Mouse (Mus musculus): ENCODE results near the gene Blm. TPM values are rescaled to one million over a fixed set of nuclear protein-coding genes. Genes with fewer than 3 reads are reported as not detected.
A peak's percentile ranks its signal among the peaks of the same experiment; 100 is the strongest.

The Blm gene
- polyA plus RNA-seq, 1 experiment from 2014 or later: 35.6 TPM

- DNase-seq (ENCODE audit: low spot score): no peak
- WGBS: 80% methylated on average over 10 of the region's 10 CpGs
- Histone ChIP-seq H3K27me3 (ENCODE audit: insufficient read depth, poor library complexity, severe bottlenecking) (no peaks in the 10 kb centered on the region), H3K9me3 (no peaks in the 10 kb centered on the region), H3K4me3 (no peak overlapping the region), H3K4me1 (peaks cover 69% of the 10 kb centered on the region), H3K36me3 (no peaks in the 10 kb centered on the region), H3K27ac (peak overlapping the region; percentile 63; the same call in 1 of the 2 replicates)
These were observed 95.0 kb downstream of the Blm start for GRCm38 (mm10) chr7:80439789-80440488.

DNA sequence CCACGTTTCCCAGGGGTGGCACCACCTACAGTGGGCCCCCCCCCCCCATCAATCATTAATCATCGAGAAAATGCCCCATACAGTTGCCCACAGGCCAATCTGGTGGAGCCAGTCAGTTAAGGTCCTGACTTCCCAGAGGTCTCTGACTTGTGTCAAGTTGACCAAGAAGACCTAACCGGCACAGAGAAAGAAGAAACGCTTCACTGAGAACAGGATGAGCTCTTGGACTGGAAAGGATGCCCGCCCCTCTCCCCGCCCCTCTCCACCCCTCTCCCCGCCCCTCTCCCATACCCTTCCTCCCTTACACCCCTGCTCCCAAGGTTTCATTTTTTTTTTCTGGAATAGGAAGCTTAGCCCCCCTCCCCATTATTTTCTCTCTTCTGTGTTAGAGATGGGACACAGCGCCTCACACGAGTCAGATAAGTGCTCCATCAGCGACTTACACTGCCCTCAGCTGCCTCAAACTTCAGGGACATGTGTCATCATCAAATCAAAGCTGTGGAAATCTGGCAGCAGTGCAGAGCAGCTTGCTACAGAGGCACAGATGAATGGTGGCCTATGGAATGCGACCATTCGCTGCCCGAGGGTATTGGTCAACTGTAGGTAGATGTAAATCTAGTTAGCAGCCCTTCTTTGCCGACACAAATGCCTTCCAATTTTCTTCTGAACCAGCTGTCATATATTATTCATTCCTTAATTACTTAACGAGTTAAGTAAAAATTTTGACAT, 95.7 kb downstream of the Blm start:
- Histone ChIP-seq H3K36me3 (no peaks in the 10 kb centered on the region), H3K4me3 (peak overlapping the region; percentile 13; the same call in 1 of the 2 replicates), H3K27me3 (ENCODE audit: insufficient read depth, poor library complexity, severe bottlenecking) (no peaks in the 10 kb centered on the region), H3K4me1 (peaks cover 66% of the 10 kb centered on the region), H3K27ac (peak overlapping the region; percentile 69; the same call in 1 of the 2 replicates), H3K9me3 (no peaks in the 10 kb centered on the region)
- DNase-seq (ENCODE audit: low spot score): no peak
- WGBS: 29% methylated on average over 13 of the region's 15 CpGs

GRCm38 (mm10) chr7:80436571-80436970, 98.3 kb downstream of the Blm start:
- H3K4me1 ChIP-seq: peaks cover 56% of the 10 kb centered on the region
- H3K27me3 ChIP-seq (ENCODE audit: insufficient read depth, poor library complexity, severe bottlenecking): no peaks in the 10 kb centered on the region

DNA sequence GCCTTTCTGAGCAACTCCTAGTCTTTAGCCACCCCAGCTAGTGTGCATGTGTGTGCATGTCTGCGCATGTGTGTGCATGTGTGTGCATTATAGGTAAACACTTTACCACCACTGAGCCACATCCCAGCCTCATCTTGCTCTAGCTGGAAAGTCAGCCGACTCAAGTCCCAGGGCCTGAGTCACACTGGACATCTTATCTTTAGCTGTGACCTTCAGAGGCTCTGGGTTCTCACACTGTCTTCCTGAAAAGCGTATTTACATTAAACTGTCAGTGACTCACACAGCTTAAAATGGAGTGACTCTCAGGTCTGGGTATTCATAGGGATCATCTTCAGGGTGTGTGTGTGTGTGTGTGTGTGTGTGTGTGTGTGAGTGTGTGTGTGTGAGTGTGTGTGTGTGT, 99.3 kb downstream of the Blm start:
- WGBS: 35% methylated on average over 3 of the region's 3 CpGs
- H3K4me1 ChIP-seq: peaks cover 52% of the 10 kb centered on the region
- H3K36me3 ChIP-seq: no peaks in the 10 kb centered on the region
- H3K27me3 ChIP-seq (ENCODE audit: insufficient read depth, poor library complexity, severe bottlenecking): no peaks in the 10 kb centered on the region
- H3K9me3 ChIP-seq: no peaks in the 10 kb centered on the region
- peak overlapping the region; percentile 84 for H3K27ac ChIP-seq
- DNase-seq (ENCODE audit: low spot score): no peak
- no peak overlapping the region for H3K4me3 ChIP-seq

More at GRCm38 (mm10) chr7:80436571-80436970, 98.3 kb downstream of the Blm start:
- Histone ChIP-seq H3K4me3 (no peak overlapping the region), H3K27ac (no peak overlapping the region; the same call in 1 of the 2 replicates), H3K9me3 (no peaks in the 10 kb centered on the region), H3K36me3 (no peaks in the 10 kb centered on the region)
- WGBS: 85% methylated on average over 7 of the region's 7 CpGs
- DNase-seq (ENCODE audit: low spot score): no peak

GRCm38 (mm10) chr7:80429661-80430060, 105.3 kb downstream of the Blm start:
- no peak for DNase-seq (ENCODE audit: low spot score)
- H3K4me3 ChIP-seq: no peak overlapping the region
- peaks cover 19% of the 10 kb centered on the region for H3K4me1 ChIP-seq
- WGBS: 92% methylated on average over 12 of the region's 12 CpGs
- H3K27me3 ChIP-seq (ENCODE audit: insufficient read depth, poor library complexity, severe bottlenecking): no peaks in the 10 kb centered on the region
- no peaks in the 10 kb centered on the region for H3K36me3 ChIP-seq
- no peak overlapping the region for H3K27ac ChIP-seq
- H3K9me3 ChIP-seq: no peaks in the 10 kb centered on the region

DNA sequence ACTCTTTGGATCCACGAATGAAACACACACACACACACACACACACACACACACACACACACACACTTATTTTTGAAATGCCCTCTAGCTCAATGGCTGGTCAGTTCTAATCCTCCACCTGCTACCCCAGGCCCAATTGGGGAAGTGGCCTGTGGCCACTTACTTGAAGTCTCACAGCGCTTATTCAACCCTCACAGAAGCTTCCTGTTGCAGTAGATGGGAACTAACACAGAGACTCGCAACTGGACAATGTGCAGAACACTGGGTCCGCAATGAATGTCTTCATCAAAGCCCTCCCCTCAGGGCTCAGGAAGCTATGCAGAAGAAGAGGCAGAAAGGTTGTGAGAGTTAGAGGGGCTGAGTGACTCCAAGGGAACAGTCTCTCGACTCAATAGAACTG, 107.2 kb downstream of the Blm start:
- no peak for DNase-seq (ENCODE audit: low spot score)
- H3K27ac ChIP-seq: no peak overlapping the region
- H3K9me3 ChIP-seq: no peaks in the 10 kb centered on the region
- WGBS: 72% methylated on average over 5 of the region's 5 CpGs
- H3K4me3 ChIP-seq: no peak overlapping the region
- H3K27me3 ChIP-seq (ENCODE audit: insufficient read depth, poor library complexity, severe bottlenecking): no peaks in the 10 kb centered on the region
- H3K4me1 ChIP-seq: peaks cover 9% of the 10 kb centered on the region
- no peaks in the 10 kb centered on the region for H3K36me3 ChIP-seq

GRCm38 (mm10) chr7:80426363-80426762, 108.6 kb downstream of the Blm start:
- Histone ChIP-seq H3K4me3 (no peak overlapping the region), H3K27ac (no peak overlapping the region), H3K4me1 (peaks cover 12% of the 10 kb centered on the region), H3K27me3 (ENCODE audit: insufficient read depth, poor library complexity, severe bottlenecking) (no peaks in the 10 kb centered on the region), H3K36me3 (no peaks in the 10 kb centered on the region), H3K9me3 (no peaks in the 10 kb centered on the region)
- DNase-seq (ENCODE audit: low spot score): no peak
- 55% methylated on average over 7 of the region's 7 CpGs for WGBS

DNA sequence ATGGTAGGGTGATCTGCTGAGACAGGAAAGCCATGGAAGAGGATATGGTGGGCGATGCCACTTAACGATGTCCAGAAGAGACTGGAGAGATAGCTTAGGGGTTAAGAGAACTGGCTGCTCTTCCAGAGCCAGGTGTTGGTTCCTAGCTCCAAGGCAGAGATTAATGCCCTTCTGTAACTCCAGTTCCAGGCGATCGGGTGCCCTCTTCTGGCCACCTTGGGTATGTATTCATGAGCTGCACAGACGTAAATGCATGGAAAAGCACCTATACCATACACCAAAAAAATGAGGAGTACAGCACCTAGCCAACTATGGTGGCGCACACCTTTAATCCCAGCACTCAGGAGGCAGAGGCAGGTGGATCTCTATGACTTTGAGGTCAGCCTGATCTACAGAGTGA, 110.2 kb downstream of the Blm start:
- no peaks in the 10 kb centered on the region for H3K9me3 ChIP-seq
- DNase-seq (ENCODE audit: low spot score): no peak
- no peaks in the 10 kb centered on the region for H3K27me3 ChIP-seq (ENCODE audit: insufficient read depth, poor library complexity, severe bottlenecking)
- no peak overlapping the region for H3K4me3 ChIP-seq
- H3K27ac ChIP-seq: no peak overlapping the region
- H3K4me1 ChIP-seq: peaks cover 13% of the 10 kb centered on the region
- H3K36me3 ChIP-seq: no peaks in the 10 kb centered on the region
- WGBS: 79% methylated on average over 6 of the region's 6 CpGs

DNA sequence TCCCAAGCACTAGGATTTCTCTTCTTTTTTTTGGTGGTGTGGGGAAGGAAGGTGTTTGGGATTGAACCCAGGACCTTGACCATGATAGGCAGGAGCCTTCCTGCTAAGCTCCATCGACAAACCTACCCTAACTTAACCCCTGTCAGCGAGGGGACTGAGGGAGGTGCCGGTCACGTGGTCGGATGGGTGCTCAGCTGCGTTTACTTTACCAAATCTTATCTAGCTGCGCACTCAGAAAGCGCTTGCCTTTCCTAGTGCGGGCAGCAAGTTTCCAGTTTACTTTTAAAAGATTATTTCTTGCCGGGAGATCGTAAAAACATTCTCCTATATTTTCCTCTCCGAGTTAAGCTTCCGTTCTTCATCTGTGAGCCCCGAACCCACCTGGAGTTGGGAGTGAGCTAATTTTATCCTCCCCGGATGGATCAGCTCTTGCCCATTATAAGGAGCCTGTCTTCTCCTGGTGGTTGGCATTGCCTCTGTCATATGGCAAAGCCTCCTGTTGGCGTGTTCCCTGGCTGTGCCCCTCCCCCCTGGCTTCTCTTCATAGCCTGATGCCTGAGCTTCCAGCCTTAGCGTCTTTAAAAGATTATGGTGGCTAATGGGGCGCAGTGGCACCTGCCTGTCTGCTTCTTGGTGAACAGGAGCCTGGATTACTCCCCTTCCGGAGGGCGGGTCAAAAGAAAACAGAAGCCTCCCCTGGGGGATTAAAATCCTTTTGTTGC, 112.0 kb downstream of the Blm start:
- Histone ChIP-seq H3K36me3 (no peaks in the 10 kb centered on the region), H3K27ac (peak overlapping the region; percentile 67), H3K27me3 (ENCODE audit: insufficient read depth, poor library complexity, severe bottlenecking) (no peaks in the 10 kb centered on the region), H3K4me3 (peak overlapping the region; percentile 40), H3K4me1 (peaks cover 23% of the 10 kb centered on the region), H3K9me3 (no peaks in the 10 kb centered on the region)
- WGBS: 11% methylated on average over 20 of the region's 20 CpGs
- no peak for DNase-seq (ENCODE audit: low spot score)

- DNase-seq (ENCODE audit: low spot score): no peak
- Histone ChIP-seq H3K27ac (no peak overlapping the region), H3K27me3 (ENCODE audit: insufficient read depth, poor library complexity, severe bottlenecking) (no peaks in the 10 kb centered on the region), H3K36me3 (no peaks in the 10 kb centered on the region), H3K4me3 (no peak overlapping the region), H3K4me1 (peaks cover 23% of the 10 kb centered on the region), H3K9me3 (no peaks in the 10 kb centered on the region)
- WGBS: 90% methylated on average over 6 of the region's 6 CpGs
These were observed 113.3 kb downstream of the Blm start for GRCm38 (mm10) chr7:80421576-80421975.

DNA sequence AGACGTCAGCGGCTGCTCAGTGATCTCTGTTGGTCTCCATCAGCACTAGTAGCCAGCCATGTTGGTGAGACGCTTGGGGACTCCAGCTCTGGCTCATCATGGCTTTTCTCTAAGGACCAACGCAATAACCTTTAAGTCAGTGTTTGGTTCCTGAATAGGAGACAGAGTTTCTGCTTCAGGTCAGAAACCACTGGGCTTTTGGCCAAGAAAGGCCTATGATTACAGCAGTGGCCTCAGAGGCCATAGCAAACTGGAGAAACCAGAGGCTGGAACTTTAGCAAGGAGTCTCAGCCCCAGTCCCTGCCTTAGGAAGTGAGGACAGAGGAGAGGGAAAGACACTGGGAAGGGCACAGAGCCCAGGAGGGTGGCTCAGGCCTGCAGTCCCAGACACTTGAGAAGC, 114.3 kb downstream of the Blm start:
- WGBS: 85% methylated on average over 4 of the region's 4 CpGs
- DNase-seq (ENCODE audit: low spot score): no peak
- no peak overlapping the region for H3K4me3 ChIP-seq
- no peak overlapping the region for H3K27ac ChIP-seq
- H3K27me3 ChIP-seq (ENCODE audit: insufficient read depth, poor library complexity, severe bottlenecking): no peaks in the 10 kb centered on the region
- no peaks in the 10 kb centered on the region for H3K36me3 ChIP-seq
- no peaks in the 10 kb centered on the region for H3K9me3 ChIP-seq
- peaks cover 23% of the 10 kb centered on the region for H3K4me1 ChIP-seq

DNA sequence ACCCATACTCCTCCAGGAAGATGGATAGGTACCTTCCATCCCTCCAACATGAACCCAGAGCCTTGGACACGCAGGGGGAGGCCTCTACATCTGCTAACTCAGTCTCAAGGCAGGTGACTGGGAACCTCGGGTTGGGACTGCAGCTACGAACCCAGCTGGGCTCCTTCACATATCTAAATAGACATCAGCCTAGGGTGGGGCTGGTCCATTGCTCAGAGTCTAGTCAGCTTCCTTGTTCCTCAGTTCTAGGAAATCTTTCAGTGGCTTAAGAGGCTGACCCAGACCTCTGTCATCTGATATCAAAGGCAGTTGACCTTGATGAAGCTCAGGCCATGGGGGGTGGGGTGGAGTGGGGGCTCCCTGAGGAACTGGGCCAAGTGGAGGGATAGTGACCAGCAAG, 115.6 kb downstream of the Blm start:
- Histone ChIP-seq H3K27ac (no peak overlapping the region), H3K27me3 (ENCODE audit: insufficient read depth, poor library complexity, severe bottlenecking) (no peaks in the 10 kb centered on the region), H3K36me3 (no peaks in the 10 kb centered on the region), H3K4me1 (peaks cover 25% of the 10 kb centered on the region), H3K4me3 (no peak overlapping the region), H3K9me3 (no peaks in the 10 kb centered on the region)
- 53% methylated on average over 3 of the region's 3 CpGs for WGBS
- no peak for DNase-seq (ENCODE audit: low spot score)

DNA sequence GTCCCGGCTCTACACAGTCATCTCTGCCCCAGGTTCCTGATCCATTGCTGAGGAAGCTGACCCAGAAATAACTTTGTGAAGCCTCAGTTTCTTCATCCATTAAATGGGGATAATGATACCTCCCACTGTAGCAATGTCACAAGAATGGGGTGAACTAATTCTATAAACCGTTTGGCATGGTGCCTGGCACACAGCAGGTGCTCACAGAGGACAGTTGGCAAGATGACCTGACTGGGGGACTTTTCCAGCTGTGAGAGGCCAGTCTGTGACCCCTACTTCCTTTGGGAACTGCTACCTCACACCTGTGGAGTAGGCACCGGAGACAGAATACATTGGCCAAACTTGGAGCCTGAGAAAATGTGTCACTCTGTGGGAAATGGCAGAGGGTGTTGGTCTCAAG, 116.9 kb downstream of the Blm start:
- DNase-seq (ENCODE audit: low spot score): no peak
- Histone ChIP-seq H3K4me1 (peaks cover 30% of the 10 kb centered on the region), H3K4me3 (no peak overlapping the region), H3K9me3 (no peaks in the 10 kb centered on the region), H3K36me3 (no peaks in the 10 kb centered on the region), H3K27ac (no peak overlapping the region), H3K27me3 (ENCODE audit: insufficient read depth, poor library complexity, severe bottlenecking) (no peaks in the 10 kb centered on the region)
- WGBS: 84% methylated on average over 3 of the region's 3 CpGs
